Mouse (Mus musculus) heart, postnatal 0 days (tissue): Measurements from ENCODE around the gene Surf1. TPM values are rescaled to one million over a fixed set of nuclear protein-coding genes. Genes with fewer than 3 reads are reported as not detected.

Experiments used
- ATAC-seq: fragments of 200-750 bp; cut with Nextera tagmentation; 2 replicates; pipeline ENCODE4 v1.8.0; 2017; ENCODE audit warnings: low read depth, moderate number of reproducible peaks, moderate library complexity; ENCODE audit not compliant: insufficient read depth
- DNase-seq: peaks from one replicate; pipeline ENCODE4 v3.0.0-alpha.2; 2016; ENCODE audit warnings: low spot score
- H3K27ac ChIP-seq: fragments of 300-500 bp; sonication (generic); 2 replicates; pipeline ENCODE4 v1.5.1; 2014; ENCODE audit warnings: low read depth, mild to moderate bottlenecking
- H3K27me3 ChIP-seq: fragments of 300-500 bp; sonication (generic); 2 replicates; pipeline ENCODE4 v1.6.1; 2014; ENCODE audit warnings: low read length, mixed read lengths; ENCODE audit not compliant: control insufficient read depth, insufficient read depth
- H3K36me3 ChIP-seq: fragments of 300-500 bp; sonication (generic); replicated peaks from 2 replicates; pipeline ENCODE4 v1.6.1; 2014; ENCODE audit warnings: low read length, mixed read lengths; ENCODE audit not compliant: control insufficient read depth, insufficient read depth
- H3K4me1 ChIP-seq: fragments of 300-500 bp; sonication (generic); 2 replicates; pipeline ENCODE4 v1.6.1; 2014; ENCODE audit warnings: antibody characterized with exemption; ENCODE audit not compliant: control insufficient read depth, insufficient read depth
- H3K4me2 ChIP-seq: fragments of 300-500 bp; sonication (generic); 2 replicates; pipeline ENCODE4 v1.6.1; 2014; ENCODE audit warnings: low read depth, mild to moderate bottlenecking, low read length, moderate library complexity
- H3K4me3 ChIP-seq: fragments of 300-500 bp; sonication (generic); 2 replicates; pipeline ENCODE4 v1.5.1; 2014; ENCODE audit warnings: low read depth, low read length
- H3K9ac ChIP-seq: fragments of 300-500 bp; sonication (generic); replicated peaks from 2 replicates; pipeline ENCODE4 v1.6.1; 2014; ENCODE audit warnings: low read depth, low read length, mixed read lengths
- H3K9me3 ChIP-seq: fragments of 300-500 bp; sonication (generic); replicated peaks from 2 replicates; pipeline ENCODE4 v1.6.1; 2016; ENCODE audit warnings: low read length; ENCODE audit not compliant: control insufficient read depth
- CTCF ChIP-seq: IDR thresholded peaks from 2 replicates; pipeline ENCODE4 v1.5.1; 2016; ENCODE audit warnings: antibody characterized with exemption, control low read depth, low read depth
- EP300 ChIP-seq: IDR thresholded peaks from 2 replicates; pipeline ENCODE4 v1.6.1; 2016; ENCODE audit warnings: antibody characterized with exemption, low read depth
- WGBS: fragments of 180-500 bp; shearing (Covaris S2); extraction: QIAGEN DNeasy Blood & Tissue Kit; methylation state at CpG from one replicate; pipeline ENCODE4 v1.1.7; 2014; 5-methylcytosine and 5-hydroxymethylcytosine counted together
- polyA plus RNA-seq: library from polyadenylated mRNA; unstranded; fragments of >200 nt; fragmentation: Nextera tagmentation; extraction: Ambion mirVana; gene quantifications from 2 replicates; pipeline ENCODE4 v1.2.1, GENCODE M21; 2015
- total RNA-seq: library from RNA; depleted of rRNA; stranded (reverse); fragments of >200 nt; gene quantifications from 2 replicates; pipeline ENCODE4 v1.2.3, GENCODE M21; 2014; ENCODE audit warnings: low replicate concordance

Gene Surf1
- total and polyA plus RNA-seq, 2 experiments from 2014 or later: 41.4 to 42.7 TPM

DNA sequence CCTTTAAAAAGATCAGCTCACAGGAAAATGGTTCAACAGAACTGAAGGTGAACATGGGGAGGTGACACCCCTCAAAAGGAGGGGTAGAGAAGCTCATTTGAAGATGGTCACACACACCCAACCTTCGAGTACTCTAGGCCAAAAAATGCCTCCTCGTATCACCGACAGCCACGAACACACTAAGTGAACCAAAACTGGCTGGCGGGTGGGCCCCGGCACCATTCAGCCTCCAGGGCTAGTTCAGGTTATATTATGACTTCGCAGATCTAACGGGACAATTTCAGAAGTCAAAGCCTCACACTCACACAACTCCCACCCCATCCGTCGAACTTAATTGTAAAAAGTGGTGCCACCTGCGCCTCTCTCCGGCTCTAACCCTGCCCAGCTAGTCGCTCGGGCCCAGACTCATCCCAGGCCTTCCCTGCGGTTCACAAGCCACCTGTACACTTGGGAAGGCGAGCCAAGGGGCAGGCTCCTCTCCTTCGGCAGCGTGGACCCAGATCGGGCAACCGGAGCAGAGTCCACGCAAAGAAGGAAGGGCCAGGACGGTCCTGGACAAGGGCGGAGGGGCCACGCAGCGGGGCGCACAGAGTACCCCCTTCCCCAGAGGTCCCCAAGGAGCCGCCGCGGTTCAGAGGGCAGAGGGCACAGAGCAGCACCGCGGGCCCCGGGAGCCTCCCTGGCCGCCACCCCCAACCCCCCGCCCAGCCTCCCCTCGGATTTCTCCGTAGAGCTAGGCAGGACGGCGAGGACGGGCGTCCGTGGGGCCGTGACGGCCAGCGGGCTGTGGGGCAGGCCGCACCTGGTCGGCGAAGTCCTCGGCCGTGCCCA lies 16.4 kb upstream of the Surf1 start:
- no peaks in the 10 kb centered on the region for H3K27me3 ChIP-seq
- H3K4me3 ChIP-seq: peak overlapping the region; percentile 90
- DNase-seq (no peak), ATAC-seq (no peak)
- WGBS: under 1% methylated on average over 46 of the region's 49 CpGs
- H3K27ac ChIP-seq: peak overlapping the region; percentile 94
- peaks cover 9% of the 10 kb centered on the region for H3K36me3 ChIP-seq
- peaks cover 25% of the 10 kb centered on the region for H3K4me1 ChIP-seq
- peak overlapping the region; percentile 79 for H3K4me2 ChIP-seq
- H3K9me3 ChIP-seq: no peaks in the 10 kb centered on the region
- no peak for TF ChIP-seq CTCF
- no peak for TF ChIP-seq EP300
- H3K9ac ChIP-seq: peak overlapping the region; percentile 98

DNA sequence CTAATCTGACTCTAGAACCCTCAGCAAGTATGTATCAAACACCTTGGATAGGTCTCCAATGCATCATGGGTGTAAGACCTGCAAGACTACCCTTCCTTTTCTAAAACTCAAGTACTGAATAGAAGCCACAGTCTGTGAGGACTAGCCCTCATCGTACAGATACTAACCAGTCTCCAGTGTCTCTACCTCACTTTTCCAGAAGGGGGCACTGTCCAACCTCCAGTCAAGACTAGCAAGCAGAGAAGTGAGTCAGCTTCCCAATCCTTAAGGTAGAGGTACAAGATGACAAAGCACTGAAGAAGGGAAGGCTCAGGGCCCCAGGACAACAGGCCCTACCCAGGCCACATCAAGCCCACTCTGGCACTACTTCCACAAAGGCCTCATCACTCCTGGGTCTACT lies 14.1 kb upstream of the Surf1 start:
- peaks cover 31% of the 10 kb centered on the region for H3K36me3 ChIP-seq
- H3K27me3 ChIP-seq: no peaks in the 10 kb centered on the region
- H3K4me1 ChIP-seq: peaks cover 25% of the 10 kb centered on the region
- peak; percentile 65 for TF ChIP-seq CTCF
- TF ChIP-seq EP300: no peak
- H3K4me3 ChIP-seq: no peak overlapping the region
- no peak overlapping the region for H3K9ac ChIP-seq
- H3K27ac ChIP-seq: no peak overlapping the region
- WGBS: 25% methylated on average over 1 of the region's 1 CpGs
- no peaks in the 10 kb centered on the region for H3K9me3 ChIP-seq
- no peak overlapping the region for H3K4me2 ChIP-seq
- no peak for ATAC-seq
- DNase-seq: peak; percentile 66

DNA sequence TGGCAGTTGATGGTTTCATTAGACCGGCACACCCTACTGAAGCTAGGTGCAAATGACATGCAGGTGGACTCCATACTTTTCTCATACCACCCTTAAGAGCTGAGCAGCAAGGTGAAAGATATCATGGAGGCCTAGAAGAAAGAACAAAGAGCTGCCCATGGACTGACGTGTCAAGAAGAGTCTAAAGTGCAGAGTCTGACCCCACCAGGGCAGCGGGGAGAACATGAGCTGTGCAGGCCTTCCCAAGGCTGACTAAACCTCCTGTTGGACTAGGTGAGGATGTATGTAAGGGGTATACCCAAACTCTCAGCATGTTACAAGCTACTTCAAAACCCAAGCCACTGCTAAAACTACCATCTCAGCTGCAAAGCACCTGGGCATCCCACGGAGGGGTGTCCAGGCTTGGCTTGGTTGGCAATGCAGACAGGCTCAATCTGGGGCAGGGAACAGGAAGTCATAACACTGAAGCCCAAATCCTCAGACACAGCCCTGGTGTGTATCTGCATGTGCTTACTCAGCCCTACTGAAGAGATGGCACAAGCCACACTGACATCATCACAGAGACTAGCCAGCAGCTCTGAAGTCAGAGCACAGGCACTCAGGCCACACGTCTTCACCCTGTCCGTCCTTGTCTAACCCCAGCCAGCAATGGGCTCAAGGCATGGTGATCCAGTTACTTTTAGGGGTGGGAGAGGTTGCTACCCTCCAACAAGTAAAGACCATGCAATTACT lies 11.6 kb upstream of the Surf1 start:
- Histone ChIP-seq H3K4me1 (peaks cover 21% of the 10 kb centered on the region), H3K27ac (no peak overlapping the region), H3K36me3 (peaks cover 55% of the 10 kb centered on the region), H3K27me3 (no peaks in the 10 kb centered on the region), H3K9me3 (no peaks in the 10 kb centered on the region), H3K9ac (no peak overlapping the region), H3K4me3 (no peak overlapping the region), H3K4me2 (no peak overlapping the region)
- ATAC-seq: no peak
- DNase-seq: no peak
- TF ChIP-seq CTCF: no peak
- TF ChIP-seq EP300: no peak
- 74% methylated on average over 6 of the region's 6 CpGs for WGBS

DNA sequence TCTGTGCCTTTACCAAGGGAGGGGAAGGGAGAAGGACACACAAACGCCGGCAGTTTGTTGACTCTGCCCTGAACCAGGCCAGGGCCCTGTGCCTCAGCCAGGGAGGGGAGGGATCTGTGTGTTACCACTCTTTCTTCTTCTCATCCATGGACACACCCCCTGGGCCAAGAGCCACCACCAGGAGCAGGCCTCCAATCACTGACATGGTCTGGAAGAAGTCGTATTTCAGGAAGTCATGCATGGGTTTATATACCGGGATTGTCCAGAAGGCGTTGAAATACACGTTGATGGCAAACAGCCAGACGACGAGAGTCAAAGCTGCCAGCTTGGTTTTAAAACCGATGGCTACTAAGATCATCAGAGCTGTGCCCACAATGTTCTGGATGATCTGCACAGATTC lies 5.5 kb upstream of the Surf1 start:
- TF ChIP-seq EP300: no peak
- no peak for TF ChIP-seq CTCF
- 31% methylated on average over 9 of the region's 9 CpGs for WGBS
- Histone ChIP-seq H3K4me3 (no peak overlapping the region), H3K27me3 (no peaks in the 10 kb centered on the region), H3K4me2 (no peak overlapping the region), H3K4me1 (peaks cover 16% of the 10 kb centered on the region), H3K36me3 (peaks cover 87% of the 10 kb centered on the region), H3K27ac (peak overlapping the region; percentile 75), H3K9ac (no peak overlapping the region), H3K9me3 (no peaks in the 10 kb centered on the region)
- ATAC-seq (peak; percentile 81), DNase-seq (peak; percentile 62)

DNA sequence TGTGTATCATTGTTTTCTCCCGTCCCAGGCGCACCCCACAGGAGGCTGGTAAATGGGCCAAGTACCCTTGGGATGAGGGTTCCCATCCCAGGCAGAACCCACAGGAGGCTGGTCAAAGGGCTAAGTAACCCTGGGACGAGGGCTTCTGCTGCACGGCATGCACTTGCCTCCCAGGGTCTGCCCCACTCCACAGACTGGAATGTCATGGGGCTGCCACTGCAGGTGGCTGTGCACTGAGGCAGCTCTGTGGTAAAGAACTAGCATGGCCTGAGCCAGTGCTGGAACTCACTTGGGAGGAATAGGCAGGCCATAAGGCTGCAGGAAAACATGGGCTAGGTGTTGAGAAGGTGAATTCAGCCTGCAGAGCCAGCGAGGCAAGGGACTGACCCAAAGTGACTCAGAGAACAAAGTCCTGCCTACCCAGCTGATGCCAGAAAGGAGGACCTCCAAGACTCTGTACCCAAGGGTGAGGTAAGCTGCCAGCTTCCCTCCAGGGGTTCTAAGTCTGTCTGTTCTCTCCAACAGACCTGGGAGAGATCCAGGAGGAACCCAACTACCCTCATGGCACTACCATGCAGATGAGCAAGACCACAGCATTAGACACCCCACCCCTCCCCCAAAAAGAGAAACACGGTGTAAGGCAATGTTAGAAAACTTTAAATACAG lies 4.0 kb upstream of the Surf1 start:
- H3K4me1 ChIP-seq: peaks cover 19% of the 10 kb centered on the region
- no peak for TF ChIP-seq CTCF
- TF ChIP-seq EP300: no peak
- DNase-seq: no peak
- no peaks in the 10 kb centered on the region for H3K27me3 ChIP-seq
- no peak overlapping the region for H3K9ac ChIP-seq
- H3K4me2 ChIP-seq: no peak overlapping the region
- H3K4me3 ChIP-seq: no peak overlapping the region
- ATAC-seq: no peak
- no peak overlapping the region for H3K27ac ChIP-seq
- no peaks in the 10 kb centered on the region for H3K9me3 ChIP-seq
- 88% methylated on average over 6 of the region's 6 CpGs for WGBS
- H3K36me3 ChIP-seq: peaks cover 73% of the 10 kb centered on the region
